Mouse (Mus musculus): Measurements from ENCODE around the gene Fadd. TPM values are rescaled to one million over a fixed set of nuclear protein-coding genes. Genes with fewer than 3 reads are reported as not detected.

The Fadd gene
- total RNA-seq (2014; fragmentation: Nextera tagmentation) (8.3 and 13.2 TPM in 2 replicates), total RNA-seq (2017) (6.7 and 8.1 TPM in 2 replicates)

DNA sequence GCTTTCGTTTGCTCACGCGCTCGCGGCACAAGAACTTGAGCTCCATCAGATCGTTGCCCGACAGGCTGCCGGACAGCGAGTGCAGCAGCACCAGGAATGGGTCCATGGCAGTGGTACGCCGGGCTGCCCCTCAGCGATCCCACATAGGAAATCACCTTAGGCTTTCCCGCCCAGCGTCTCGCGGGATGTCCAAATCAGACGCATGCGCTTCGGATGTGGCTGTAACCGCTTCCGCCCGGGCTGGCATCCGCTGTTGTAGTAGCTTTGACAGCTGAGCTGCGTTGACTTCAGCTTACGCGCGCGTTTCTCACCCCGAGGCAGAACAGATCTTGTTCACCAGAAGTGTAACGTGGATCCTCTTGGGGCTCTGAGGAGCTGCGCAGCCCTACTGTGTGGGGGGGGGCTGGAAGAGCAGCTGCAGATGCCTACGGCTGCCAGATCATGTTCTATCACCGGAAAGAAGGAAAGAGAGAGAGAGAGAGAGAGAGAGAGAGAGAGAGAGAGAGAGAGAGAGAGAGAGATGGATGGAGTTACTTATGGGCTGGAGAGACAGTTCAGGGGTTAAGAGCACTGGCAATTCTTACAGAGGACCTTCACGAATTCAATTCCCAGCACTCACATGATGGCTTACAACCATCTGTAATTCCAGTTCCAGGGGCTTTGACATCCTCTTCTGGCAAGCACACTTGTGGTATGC lies at the start of gene Fadd:
Gene Fadd (minus strand): TSS at position 180 of the 697 bp plus-strand sequence.
- peak; percentile 73 for ATAC-seq (replicated peaks; ENCODE audit: poor library complexity, severe bottlenecking)

DNA sequence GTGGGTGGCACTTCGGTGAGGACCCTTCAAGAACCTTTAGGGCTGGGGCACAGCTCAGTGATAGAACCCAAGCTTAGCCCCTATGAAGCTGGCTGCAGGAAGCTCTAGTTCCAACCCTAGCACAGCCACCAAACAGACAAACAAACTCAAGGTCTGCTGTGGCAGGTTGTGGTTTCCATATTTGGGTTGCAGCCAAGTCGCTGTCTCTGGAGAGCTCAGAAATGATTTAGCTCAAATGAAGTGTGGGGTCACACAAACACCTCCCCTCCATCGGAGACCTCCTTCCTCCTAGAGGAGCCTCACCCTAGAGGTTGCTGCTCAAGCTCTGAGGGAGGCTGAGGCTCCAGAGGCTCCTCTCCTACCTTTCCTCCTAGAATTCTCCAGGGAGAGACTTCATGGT lies 48.4 kb upstream of the Fadd start:
- ATAC-seq (replicated peaks; ENCODE audit: poor library complexity, severe bottlenecking) = no peak

DNA sequence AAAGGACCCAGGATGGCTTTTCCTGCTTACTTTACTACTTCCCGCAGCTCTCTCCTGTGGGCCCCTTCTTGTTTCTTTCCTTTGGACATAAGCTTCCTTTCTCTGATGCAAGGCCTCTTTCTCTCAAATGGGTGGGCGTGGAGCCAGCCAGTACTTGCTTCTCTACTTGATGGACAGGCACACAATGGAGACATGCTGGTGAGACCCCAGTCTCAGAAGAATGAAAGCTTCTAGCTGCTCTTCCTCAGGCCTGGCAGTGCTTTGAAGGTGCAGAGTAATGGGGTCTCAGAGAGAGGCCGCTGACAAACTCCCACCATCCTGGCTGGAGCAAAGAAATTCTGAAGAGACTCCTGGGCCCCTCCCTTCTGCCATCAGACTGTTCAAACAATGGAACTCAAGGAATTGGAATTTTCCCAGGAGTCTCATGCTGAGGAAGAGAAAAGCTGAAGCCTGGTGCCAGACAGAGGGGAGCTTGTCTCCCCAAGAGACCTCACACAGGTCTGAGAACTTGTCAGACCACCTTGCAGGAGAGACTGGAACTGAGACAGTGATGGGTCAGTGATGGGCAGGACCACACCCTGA lies 46.2 kb upstream of the Fadd start:
- no peak for ATAC-seq (replicated peaks; ENCODE audit: poor library complexity, severe bottlenecking)

DNA sequence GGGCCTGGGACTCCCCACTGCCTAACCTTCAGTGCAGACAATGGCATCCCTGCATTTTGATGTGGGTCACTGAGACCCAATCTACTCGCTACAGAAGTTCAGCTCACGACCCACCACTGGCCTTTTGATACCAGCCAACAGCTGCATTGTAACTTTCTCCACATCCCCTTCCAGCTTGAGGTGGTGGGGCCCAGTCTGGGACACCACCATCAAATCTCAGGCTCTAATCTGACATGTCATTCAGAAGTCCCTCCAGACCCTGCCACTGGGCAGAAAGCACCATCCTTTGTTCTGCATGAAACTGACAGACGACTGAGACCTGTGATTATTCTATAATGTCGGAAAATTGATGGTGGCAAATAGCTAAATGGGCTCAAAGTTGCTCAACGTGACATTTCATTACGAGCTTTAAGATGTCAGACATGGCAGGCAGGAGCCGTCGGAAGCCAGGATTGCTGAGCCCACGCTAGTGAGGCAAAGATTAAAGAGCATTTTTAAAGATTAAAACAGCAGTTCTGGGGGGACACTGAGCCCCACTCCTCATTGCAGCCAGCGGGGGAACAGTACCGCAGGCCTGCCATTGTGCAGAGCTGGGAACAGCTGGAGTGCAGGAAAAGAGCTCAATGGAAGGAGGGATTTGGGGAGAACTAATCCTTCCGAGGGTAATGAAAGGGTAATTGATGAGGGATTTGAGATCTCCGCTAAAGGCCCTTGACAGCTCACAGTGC lies 45.5 kb upstream of the Fadd start:
- no peak for ATAC-seq (replicated peaks; ENCODE audit: poor library complexity, severe bottlenecking)

DNA sequence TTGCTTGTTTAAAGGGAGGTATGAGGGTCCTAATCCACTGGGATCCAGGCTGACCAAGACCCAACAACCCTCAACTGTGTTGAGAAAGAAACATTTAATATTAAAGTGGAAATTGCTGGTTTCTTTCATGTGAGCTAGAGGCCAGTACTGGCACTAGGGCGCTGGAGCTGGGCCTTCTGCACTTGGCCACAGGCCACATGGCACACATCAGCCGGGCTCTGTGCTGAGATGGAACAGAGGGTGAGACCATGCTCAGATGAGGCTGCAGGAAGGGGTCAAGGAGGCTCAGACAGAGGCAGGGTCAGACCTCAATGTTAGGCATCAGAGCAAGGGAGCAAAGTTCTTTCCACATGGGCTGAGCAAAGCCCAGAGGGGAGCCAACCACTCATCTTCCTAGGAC lies 43.8 kb upstream of the Fadd start:
- no peak for ATAC-seq (replicated peaks; ENCODE audit: poor library complexity, severe bottlenecking)

DNA sequence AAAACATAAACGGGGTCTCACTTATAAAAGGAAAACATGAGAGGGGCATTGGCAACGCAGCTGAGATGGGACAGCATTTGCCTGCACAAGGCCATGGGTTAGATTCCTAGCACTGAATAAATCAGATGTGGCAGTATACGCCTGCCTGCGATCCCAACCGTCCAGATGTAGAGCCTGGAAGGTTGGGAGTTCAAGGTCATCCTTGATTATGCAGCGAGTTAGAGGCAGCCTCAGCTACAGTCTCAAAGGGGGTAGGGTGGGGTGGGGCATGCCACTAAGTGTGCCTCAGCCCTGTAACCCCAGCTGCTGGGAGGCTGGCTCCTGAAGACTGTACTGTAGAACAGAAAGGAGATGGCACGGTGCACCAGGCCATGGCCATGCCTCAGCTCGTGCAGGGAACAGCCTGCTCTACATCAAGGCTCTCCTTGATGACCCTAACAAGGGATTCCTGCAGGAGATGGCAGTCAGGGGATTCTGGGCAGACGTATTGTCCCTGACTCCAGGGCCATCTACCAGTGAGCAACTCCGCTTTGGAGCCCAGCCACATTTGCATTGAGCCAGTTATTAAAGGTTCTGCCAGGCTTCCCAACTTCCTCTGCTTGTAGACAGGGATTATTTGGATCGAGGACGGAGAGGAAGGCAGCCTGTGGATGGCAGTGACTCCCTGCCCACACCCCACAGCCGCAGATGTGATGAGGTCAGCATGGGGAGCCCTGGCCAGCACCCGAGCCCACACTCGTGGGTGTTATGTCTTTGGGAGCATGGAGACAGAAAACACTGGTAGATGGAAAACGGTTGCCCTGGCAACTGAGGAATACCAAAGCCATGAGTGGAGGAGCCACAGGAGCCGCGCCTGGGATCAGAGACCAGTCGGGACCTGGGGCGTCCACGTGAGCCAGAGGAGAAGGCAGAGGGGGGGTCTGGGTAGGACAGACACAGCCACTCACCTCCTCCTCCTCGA lies 38.7 kb upstream of the Fadd start:
- no peak for ATAC-seq (replicated peaks; ENCODE audit: poor library complexity, severe bottlenecking)

DNA sequence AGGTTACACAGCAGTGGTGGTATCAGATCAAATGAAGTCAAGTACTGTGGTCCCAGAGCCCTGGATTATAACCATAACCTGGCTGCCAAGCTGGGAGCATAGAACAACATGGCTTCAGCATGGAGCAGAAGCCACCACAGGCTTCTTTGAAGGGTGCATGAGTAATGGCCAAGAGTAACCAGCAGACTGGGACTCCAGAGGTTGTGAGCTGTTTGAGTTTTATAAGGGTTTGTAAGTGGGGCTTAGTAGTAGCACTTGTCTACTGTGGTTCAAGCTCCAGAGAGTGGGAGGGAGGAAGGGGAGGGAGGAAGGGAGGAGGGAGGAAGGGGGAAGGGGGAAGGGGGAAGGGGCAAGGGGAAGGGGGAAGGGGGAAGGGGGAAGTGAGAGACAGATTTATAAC lies 38.1 kb upstream of the Fadd start:
- no peak for ATAC-seq (replicated peaks; ENCODE audit: poor library complexity, severe bottlenecking)

DNA sequence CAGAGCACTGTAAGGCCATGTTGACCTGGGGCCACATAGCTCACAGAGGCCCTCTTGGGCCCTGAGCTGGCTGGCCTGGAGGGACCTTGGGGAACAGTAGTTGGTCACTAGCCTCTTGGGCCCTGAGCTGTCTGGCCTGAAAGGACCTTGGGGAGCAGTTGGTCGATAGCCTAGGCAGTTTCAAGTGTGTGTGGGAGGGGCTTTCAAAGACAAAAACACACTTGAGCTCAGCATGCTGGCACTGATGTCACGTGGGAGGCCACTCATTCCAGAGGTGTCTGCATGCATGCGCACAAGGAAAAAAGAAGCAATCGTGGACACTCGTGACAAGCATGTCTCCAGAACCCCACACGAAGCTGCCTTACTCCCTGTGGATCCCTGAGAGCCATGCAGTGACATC lies 33.1 kb upstream of the Fadd start:
- no peak for ATAC-seq (replicated peaks; ENCODE audit: poor library complexity, severe bottlenecking)

DNA sequence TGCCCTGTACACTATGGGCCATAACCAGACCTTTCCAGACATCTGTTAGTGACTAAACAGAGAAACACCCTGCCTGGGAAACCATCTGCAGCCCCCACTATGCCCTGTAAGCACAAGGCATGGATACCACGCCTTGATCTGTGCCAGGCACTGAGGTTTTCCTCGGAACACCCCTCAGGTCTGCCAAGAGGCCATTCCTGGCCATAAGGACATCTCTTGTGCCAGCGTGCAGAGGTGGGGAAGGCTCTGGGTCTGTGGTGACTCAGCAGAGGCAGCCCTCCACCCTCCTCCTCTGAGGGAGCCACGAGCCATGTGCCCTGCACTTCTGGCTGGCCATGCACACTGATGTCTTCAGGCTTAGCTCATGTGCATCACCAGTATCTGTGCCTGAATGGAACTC lies 30.6 kb upstream of the Fadd start:
- no peak for ATAC-seq (replicated peaks; ENCODE audit: poor library complexity, severe bottlenecking)

DNA sequence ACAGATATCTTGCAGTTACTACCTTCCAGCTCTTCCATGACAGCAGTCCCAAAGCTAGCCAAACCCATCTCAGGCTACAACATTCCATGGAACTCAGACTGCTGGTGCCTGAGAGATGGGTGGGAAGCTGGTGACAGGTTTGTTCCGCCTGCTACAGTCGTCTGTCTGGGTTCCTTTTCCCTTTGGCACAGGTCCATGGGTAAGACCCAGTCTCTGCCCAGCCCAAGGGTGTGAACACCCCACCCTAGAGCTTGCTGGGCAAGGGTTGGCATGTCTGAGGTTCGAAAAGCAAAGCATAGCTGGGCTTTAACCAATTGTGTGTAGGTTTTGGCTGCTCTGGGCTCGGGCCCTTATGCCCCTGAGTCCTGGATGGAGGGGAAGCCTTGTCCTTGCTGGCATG lies 30.1 kb upstream of the Fadd start:
- ATAC-seq (replicated peaks; ENCODE audit: poor library complexity, severe bottlenecking) = no peak

DNA sequence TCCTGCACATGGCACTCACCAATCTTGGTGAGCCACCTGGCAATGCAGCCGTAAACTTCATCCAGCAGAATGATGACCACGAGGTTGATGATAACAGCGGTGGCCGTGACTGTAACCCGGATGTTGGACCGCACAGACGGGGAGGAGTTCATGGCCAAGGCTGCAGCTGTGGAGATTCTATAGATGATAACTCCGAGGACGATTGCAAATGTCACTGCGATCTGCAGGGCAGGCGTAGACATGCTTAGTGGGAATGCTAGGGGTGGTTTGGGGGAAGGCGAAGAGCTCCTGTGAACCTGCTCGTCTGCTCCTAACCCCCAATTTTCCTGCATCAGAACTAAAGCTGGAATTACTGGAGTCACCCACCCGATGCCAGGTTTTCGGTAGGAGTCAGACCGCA lies 29.3 kb upstream of the Fadd start:
- ATAC-seq (replicated peaks; ENCODE audit: poor library complexity, severe bottlenecking) = no peak

DNA sequence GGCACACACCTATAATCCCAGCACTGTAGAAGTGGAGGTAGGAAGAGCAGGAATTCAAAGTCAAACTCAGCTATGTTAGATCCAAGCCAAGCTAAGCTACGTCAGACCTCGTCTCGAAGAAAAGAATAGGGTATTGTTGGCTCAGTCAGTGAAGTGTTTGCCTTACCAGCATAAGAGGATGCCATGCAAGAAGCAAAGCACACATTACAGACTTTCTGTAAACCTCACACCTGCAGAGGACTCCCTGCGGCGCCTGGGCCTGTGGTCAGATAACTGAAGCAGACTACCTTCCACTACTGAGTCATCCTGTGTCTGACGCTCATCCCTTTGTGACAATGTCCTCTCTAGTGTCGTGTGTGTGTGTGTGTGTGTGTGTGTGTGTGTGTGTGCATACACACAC lies 27.3 kb upstream of the Fadd start:
- no peak for ATAC-seq (replicated peaks; ENCODE audit: poor library complexity, severe bottlenecking)

DNA sequence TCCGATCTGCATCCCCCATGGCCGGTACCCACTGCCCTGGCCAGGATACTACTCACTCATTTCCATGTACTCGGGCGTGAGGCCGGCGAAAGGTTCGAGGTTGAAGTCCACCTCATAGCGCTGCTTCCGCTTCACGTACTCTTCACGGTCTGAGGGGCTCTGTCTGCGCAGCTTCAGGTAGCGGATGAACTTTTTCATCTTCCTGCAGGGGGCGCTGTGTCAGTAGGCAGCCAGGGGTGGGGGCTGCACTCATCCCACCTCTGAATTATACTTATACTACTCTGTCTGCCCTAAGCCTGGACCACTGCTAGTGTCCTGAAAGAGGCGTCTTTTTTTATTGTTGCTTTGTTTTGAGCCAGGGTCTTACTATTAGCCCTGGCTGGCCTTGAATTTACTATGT lies 25.6 kb upstream of the Fadd start:
- no peak for ATAC-seq (replicated peaks; ENCODE audit: poor library complexity, severe bottlenecking)

DNA sequence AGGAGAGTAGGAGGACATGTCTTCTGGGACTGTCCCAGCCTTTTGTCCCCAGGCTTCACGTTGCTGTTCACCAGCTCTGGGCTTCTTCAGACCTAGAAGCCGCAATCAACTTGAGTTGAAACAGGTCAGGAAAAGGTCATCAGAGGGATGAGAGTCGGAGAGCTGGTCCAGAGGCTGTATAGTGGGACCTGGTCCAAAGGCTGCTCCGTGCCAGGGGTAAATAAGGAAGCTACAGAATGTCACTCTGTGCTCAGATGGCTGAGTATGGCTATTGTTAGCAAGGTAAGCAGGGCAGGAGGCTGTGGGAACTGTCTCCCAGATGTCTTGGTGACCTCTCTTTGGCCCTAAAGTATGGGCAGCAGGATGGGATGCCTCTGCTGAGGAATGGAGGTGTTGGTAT lies 22.5 kb upstream of the Fadd start:
- ATAC-seq (replicated peaks; ENCODE audit: poor library complexity, severe bottlenecking) = no peak

DNA sequence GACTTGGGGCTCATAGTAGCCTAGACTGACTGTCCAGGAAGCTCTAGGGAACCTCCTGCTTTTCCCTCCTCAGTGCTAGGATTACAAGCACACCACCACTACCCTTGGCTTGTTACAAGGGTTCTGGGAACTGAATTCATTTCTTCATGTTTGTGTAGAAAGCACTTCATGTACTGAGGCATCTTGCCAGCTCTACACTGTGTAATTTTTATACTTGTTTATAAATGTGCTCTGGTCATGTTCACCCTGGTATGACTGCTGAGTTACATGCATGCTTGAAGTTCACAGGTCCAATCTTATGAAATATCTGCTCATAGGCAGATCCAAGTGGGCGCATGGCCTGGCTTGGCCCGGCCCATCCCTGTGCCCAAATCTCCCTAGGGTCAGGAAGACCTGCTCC lies 22.0 kb upstream of the Fadd start:
- no peak for ATAC-seq (replicated peaks; ENCODE audit: poor library complexity, severe bottlenecking)

DNA sequence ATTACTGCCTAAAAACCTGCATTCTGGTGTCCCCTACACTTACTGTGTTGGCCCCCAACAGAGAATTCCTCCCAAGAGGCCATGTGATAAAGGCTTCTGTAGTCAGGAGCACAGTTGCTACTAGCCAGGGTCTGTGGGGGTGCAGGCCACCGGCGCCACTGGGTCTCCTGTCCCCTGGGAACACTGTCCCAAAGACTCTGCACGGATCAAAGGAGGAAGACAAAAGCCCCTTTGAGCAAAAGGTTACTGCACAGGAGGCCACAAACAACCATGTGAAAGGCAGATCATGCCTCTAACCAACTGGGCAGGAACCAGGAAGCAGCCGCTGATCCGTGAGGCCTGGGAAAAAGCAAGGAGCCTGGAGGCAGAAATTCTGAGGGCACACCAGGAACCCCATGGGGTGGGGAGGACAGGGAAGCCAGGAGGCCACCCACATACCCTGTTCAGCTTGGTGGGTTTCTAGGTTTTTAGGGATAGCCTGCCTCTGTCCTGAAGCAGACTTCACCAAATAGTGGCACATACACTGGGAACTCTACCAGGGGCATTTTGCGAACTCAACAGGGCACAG lies 18.2 kb upstream of the Fadd start:
- no peak for ATAC-seq (replicated peaks; ENCODE audit: poor library complexity, severe bottlenecking)

DNA sequence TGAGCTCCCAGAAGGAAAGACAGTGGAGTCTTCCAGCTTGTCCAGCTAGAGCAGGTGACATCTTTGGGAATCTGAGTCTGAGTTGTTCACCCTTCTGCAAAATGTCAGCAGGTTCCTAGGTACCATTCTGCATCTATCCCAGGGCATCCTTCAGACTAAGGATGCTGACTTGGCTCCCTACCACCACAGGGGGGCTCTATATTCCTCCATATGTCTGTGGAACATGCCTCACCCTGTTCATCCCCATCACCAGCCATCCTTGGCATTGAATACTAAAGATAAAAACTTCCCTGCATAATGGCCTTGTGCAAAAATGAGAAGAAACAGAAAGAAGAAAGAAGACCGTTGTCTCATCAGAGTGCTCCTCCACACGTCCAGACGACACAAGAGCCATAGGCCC lies 7.2 kb upstream of the Fadd start:
- ATAC-seq (replicated peaks; ENCODE audit: poor library complexity, severe bottlenecking) = no peak

DNA sequence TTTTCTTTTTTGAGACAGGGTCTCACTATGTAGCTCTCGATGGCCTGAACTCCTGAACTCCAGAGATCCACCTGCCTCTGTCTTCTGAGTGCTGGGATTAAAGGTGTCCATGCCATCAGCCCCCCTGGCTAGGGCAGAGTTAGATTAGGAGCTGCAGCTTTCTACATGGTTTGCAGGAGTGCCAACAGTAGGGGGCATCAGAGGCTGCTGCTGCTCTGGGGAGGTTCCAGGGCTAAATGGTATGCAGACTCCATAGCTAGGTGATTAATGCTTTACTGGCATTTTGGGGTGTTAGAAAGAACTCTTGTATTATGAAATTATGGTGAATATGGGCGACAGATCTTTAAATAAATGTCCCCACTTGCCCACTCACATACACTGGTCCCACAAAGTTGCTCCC lies 5.0 kb upstream of the Fadd start:
- ATAC-seq (replicated peaks; ENCODE audit: poor library complexity, severe bottlenecking) = no peak

DNA sequence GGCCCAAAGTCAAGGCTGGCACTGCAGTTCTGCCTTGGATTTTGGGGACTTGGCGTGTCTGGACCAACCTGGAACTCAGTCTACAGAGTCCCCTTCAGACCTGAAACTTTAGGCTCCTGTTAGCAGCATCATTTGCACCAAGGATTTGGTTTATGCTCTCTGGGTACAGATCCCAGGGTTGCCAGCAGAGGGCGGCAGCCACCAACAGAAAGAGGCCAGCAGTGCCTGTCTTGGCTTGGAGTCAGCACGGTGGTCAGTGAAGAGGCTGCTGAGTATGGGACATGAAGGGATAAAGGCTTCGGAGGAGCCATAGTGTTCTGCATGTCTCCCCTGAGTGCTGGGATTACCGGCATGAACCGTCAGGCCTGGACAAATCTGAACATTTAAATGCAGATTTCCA lies 3.4 kb upstream of the Fadd start:
- ATAC-seq (replicated peaks; ENCODE audit: poor library complexity, severe bottlenecking) = peak; percentile 43

DNA sequence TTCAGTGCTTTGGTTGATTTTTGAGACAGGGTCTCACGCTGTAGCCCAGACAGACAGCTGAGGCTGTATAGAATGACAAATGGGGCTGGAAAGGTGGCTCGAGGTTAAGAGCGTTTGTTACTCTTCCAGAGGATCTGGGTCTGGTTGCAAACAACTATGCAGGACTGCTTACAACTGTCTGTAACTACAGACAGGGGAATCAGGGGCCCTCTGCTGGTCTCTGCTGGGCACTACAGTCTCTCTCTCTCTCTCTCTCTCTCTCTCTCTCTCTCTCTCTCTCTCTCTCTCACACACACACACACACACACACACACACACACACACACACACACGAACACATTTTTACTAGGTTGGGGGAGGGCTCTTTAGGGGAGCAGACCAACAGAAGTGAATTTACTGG lies 1.4 kb upstream of the Fadd start:
- ATAC-seq (replicated peaks; ENCODE audit: poor library complexity, severe bottlenecking) = peak; percentile 26; the same call in 1 of the 2 replicates

Data from granulocyte monocyte progenitor cell, adult 5-6 weeks (primary cell).